Mouse (Mus musculus) CD4-positive helper T cell, adult 2 months (primary cell): ENCODE measurements around the gene Dlx1.
A peak's percentile ranks its signal among the peaks of the same experiment; 100 is the strongest.

Source experiments
- DNase-seq: peaks from one replicate; pipeline ENCODE4 v3.0.0-alpha.2; 2012; ENCODE audit warnings: low read depth, missing footprints, low spot score

Dlx1 gene

DNA sequence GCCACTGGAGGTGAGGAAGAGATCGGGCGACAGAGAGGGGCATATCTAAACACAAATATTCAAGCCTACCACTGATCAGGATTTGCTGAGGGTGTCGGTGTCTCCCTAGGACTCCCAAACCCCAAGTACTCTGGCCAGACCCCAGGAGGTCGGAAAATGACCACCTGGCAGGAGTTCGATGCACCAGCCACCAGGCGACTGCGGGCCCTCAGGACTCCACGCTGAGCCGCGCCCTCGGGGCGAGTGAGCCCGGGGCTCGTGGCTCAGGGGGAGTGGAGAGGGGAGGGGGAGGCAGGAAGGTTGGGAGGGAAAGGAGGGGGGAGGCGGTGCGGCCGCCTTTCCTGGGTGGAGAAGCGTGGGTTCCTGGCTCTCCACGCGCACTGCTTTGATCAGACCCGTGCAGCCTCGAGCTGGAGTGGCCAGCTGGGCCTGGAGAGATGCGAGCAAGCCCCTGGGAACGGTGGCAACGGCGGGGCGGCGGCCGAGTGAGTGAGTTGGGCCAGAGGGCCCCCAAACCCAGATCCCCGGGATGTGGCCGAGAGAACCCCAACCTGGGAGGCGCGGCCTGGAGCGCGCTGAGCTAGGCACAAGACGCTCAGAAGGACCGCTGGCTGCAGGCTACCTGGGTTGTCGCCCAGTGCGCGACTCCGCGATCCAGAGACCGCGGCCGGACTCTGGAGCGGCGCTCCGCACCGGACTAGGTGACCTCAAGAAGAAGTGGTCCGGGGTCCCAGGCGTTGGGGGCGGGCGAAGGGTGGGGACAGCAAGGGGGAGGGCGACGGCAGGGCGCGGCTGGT, 999 bp downstream of the Dlx1 start:
- DNase-seq = no peak

DNA sequence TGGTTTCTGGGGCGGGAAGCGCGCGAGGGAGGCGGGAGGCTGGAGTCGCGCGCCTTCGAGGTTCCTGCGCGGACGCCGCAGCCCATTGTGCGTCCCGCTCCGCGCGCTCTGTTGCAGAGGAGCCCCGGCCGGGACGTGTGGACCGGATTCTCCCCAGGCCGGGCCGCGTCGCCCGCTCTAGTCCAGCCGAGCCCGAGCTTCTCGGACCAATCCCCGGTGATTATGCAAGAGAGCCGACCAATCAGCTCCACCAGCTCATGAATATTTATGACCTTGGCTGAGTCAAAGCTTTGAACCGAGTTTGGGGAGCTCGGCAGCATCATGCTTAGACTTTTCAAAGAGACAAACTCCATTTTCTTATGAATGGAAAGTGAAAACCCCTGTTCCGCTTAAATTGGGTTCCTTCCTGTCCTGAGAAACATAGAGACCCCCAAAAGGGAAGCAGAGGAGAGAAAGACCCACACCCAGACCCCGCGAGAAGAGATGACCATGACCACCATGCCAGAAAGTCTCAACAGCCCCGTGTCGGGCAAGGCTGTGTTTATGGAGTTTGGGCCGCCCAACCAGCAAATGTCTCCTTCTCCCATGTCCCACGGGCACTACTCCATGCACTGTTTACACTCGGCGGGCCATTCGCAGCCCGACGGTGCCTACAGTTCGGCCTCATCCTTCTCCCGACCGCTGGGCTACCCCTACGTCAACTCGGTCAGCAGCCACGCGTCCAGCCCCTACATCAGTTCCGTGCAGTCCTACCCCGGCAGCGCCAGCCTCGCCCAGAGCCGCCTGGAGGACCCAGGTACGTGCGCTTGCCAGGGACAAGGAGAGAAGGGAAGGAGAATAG, 1.8 kb downstream of the Dlx1 start:
- DNase-seq = peak; percentile 62

DNA sequence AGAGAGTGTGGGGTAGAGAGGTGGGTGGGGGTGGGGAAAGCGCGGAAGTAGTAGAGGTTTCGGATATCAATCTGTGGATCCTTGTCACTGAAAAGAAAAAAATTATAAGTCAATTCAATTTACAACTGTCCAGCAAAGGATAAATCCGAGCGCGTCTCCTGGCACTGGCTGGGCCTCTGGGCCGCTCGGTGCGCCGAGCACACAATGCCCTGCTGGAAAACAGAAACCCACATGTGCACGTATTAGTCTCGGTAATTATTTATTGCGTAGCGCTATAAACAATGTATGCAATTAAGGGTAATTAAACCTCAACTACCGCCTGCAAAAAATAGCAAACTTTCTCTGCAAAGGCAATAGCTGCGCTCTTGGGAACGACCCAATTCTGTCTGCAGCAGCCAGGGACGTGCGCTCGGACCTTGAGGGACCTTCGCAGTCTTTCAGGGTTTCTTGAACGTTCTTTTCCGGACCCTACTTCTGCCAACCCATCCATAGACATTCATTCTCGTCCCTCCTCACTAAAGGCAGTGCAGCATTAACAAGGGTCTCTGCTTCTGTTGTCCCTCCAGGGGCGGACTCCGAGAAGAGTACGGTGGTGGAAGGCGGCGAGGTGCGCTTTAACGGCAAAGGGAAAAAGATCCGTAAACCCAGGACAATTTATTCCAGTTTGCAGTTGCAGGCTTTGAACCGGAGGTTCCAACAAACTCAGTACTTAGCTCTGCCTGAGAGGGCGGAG, 2.6 kb downstream of the Dlx1 start:
- DNase-seq = no peak

DNA sequence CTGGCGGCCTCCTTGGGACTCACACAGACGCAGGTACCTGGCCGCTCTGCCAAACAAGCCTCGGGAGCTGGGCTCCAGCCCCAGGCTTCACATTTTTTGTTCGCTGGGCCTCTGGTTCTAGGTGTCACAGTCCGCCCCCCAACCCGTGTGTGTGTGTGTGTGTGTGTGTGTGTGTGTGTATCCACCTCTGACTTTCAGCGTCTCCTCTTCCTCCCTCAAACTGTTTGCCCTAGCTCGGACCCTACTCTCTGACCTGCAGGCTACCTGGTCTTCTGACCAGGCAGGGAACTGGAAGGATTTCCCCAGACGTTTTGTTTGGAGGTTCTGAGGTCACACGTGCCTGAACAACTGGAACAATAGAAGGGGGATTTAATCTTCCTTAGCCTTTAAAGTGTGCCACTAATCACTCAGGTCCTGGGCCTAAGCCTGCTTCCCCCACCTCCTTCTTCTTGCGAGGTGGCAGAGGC, 3.2 kb downstream of the Dlx1 start:
- no peak for DNase-seq

DNA sequence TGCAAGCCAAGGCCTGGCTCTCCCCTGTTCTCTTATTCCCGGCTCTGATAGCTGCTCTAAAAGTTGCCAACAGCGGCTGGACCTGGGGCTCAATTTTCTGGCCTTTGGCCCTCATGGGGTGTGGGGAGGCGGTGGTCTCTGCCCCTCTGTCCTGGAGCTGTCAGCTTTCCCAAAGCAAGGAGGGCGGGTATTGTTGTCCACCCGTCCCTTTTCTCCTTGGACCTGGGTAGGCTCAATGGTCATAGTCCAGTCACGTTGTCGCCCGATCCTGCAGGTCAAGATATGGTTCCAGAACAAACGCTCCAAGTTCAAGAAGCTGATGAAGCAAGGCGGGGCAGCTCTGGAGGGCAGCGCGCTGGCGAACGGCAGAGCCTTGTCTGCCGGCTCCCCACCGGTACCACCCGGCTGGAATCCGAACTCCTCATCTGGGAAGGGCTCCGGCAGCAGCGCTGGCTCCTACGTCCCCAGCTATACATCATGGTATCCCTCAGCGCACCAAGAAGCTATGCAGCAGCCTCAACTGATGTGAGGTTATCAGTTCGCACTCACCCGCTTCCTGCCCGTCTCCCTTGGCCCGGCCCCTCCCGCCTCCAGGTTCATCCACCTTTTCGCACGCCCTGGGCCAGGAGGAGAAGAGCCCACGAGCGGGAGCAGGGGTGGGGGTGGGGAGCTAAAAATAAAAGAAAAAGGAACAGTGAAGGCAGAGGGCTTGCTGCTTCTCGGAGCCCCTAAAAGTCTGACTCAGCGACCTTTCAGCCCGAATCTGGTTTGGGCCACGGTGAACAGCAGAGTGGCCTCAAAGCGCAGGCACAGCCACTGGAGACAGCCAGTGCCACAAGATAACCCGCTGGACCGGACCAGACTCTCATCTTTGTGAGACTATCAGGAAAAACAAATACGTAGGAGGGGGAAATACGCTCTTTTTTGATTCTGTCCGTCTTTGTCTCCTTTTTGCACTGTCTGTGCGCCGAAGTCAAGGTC, 4.4 kb downstream of the Dlx1 start:
- DNase-seq = no peak

DNA sequence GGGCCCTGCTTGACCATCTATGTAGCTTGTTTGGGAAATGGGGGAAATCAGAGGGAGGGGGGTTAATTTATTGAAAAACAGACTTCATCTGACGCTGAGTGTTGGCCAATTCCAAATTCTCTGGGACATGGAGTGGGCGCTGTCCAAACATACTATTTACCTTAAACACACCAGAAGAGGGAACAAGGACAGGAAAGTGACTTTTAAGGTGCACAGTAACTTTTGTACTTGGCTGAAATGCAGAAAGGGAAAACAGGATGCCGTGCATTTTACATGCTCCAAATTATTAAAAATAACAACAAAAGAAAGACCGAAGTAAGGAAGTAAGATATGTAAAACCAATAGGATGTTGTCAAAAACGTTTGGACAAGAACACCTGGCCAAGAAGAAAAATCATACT, 5.2 kb downstream of the Dlx1 start:
- DNase-seq = no peak

DNA sequence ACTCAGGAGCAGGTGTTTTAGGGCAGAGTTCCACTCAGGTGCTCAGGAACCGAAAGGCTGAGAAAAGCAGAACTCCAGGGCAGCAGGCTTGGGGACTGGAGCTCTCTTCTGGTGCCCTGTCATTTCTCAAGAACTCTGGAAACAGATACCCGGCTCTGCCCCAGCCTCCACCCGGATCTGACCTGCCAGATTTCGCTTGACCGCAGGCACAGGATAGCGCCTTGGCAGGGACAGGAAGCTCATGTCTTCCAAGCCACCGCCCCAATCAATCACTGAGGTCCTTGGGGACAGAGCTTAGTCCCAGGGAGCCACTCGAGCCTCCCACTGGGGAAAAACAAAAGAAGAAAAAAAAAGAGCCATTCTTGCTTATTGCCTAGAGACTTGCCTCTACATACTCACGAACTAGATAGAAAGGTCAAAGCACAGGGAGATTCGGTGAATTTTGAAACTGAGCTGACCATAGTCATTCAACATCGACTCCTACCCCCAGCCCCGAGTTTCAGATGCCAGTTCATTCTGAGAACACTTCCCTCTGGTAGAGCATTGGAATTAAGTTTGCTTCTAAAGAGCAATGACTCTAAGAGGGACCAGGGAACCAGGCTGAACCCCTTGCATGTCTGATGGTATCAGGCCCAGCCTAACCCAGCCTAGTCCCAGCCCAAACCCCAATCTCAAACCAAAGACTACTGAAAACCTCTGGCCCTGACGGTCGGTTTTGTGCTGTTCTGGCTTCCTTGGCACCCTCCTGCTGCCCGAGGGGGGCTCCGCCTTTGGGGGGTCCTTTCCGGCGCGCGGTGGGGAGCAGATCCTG, 6.5 kb downstream of the Dlx1 start:
- no peak for DNase-seq

DNA sequence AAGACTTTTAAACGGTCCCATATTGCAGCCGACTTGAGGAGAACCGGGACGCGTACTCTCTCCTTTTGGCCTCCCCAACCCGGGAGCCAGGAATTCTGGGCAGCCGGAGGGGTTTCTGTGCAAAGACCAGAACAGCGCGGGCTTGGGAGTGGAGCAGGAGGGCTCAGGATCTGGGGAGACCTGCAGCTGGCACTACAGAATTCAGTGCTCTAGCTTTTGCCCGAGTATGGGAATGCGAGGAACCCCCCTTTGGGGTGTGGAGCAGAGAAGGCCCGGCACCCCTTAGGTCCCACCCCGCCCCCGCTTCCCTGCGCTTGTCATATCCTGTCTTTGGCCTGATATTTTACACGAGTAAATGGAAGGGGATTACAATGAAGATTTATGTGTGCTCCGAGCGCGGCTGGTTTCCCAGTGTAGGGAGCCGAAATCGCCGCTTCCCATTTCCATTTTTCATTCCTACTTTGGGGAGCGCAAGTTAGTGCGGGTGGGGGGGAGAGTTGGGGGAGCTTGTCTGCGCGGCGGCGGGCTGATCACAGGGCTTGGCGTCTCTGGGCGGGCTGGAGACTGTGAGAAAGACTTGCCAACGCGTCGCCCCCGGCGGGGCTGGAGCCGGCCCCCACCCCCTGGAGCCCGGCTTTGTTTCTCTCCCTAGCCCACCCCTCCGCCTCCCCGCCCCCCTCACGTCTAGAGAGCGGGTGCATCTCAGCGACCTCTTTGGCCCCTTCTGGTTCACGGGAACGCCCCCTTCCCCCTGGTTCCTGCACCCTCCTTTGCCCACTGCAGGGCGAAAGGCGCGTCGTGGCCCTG, 12.9 kb downstream of the Dlx1 start:
- no peak for DNase-seq

DNA sequence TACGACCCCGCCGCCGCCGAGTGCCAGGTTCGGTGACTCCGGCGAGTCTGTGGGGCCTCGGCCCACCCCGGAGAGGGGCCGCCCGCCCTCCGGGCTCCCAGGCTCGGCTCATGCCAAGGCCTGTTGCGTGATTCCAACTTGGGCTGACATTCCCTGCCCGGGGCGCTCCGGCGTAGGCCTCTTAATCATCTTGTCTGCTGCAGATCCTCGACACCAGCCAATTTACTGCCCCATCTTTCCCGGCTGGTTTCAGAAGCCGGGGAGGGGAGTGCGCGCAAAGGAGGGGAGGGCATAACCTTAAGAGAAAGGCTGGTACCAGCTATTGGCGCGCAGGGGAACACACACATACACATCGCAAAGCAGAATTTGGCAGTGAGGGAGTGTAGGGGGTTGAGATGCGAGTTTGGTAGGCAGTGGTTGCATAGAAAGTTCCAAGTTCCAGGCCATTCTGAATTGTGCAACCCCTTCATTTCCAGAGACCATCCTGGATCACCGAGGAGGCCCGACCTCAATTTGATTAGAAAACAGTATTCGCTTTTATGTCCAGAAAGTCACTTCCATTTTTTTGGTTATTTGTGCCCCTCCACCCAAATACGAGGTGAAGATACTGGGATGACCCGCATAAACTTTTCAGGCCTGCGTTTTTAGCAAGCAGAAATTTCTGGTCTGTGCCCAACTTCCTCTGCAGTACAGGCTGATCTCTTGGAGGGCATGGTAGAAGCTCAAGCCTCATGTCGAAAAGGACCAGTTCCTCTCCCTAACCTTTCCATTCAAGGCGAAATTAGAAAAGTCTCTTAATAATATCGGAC, 13.7 kb downstream of the Dlx1 start:
- DNase-seq = no peak

DNA sequence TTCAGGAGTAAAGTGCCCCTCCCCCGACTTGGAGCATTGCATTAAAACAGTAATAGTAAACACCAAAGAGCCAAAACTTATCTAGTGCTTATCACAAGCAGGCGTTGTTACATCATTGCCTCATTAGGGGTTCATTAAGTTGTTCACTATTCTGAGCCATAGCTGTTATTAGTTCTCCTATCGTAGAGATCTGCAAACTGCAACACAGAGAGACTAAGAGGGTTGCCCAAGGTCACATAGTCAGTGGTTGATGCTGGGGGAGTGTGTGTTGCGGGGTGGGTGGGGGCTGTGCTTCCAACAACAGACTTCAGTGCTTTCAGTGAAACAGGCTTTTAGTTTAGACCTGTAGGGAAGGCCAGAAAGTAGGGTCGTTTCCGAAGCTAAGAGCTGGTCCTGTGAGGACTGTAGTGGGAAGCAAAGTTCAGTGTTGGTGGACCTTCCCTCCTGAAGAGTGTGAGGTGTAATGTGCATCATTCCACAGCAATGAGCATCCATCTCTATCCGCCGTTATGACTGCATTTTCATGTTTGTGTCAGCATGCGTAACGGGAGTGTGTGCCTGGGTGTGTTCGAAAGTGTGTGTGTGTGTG, 14.4 kb downstream of the Dlx1 start:
- no peak for DNase-seq

DNA sequence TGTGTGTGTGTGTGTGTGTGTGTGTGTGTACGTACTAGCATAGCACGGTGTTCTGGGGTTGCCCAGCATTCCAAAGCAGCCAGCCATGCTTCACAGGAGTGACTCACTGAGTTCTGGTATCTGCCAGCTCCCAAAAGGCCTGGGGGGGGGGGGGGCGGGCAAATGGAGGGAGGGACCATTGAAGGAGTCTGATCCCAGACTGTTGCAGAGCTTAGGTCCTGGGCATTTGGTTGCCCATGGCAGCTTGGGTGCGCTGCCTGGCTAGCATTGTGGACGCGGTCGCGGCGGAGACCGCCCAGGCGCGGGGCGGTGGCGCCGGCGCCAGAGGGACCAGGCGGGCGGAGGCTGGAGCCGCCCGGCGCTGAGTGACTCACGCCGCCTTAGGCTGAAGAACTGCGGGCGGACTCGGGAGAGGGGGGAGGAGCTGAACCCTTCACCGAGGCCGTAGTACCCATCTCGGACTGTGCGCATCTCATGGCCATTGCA, 14.9 kb downstream of the Dlx1 start:
- DNase-seq = no peak

DNA sequence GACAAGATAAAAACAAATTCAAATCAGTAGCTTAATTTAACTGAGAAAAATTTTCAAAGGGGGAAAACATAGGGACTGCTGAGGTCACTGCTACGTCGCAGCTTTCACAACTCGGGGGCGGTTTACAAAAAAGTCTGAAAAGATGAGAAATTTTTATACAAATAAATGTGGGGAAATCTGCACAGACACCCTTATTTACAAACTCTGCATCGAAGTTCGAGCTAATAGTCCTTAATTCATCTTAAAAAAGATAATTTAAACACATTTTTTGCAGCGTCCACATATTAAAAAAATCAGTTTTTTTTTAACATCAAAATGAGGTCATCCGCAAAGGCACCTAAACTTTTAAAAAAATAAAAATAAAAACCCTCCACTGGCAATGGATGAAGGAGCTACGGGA, 15.6 kb downstream of the Dlx1 start:
- DNase-seq = no peak

DNA sequence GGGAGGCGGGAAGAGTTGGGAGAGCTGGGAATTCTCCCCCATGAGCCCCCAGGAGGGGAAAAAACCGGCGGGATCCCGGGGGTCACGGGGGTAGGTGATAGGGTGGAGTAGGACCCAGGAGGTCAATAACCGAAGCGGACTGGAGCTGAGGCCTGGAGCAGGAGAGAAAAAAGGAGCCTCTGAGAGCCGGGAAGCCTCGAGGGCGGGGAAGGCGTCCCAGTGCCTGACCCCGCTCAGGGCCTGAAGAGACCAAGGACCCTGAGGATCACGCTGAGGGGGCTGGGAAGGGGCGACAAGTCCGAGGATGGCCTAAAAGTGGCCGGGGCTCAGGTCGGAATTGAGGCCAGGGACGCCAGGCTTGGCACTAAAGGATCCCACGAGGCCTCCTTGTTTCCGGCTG, 16.0 kb downstream of the Dlx1 start:
- no peak for DNase-seq

DNA sequence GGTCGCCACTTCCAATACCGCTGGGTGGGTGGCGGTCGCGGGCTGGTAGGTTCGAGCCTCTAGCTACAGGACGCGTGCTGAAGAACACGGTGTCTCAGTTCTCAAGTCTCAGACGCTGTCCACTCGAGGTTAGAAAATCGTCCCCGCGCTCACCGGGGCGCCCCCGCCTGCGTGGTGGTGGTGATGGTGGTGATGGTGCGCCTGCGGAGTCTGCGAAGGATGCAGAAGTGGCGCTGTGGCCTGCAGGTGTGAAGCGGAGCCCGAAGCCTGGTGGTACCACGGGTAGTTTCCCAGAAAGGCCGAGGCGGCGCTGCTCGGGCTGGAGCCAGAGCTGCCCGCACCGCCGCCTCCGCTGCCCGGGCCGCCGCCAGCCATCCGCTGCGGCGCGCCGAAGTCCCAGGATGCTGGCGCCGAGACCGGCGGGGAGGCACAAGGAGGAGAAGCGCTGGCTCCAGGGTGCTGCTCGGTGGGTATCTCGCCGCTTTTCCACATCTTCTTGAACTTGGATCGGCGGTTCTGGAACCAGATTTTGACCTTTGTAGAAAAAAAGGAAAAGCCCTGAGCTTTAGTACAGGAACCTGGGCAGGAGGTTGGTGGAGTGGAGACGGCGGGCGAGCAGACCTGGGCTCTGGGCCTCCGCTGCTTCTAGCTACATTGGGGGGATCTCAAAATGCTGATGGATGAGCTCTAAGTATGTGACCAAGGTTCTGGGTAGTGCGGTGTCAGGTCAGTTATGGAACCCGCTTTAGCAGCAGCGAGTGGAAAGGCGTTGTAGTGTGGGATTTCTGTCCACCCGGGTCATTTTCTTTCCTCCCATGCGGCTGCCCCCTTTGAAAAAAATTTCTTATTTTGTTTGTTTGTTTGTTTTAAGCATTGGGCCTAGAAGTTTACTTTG, 16.7 kb downstream of the Dlx1 start:
- DNase-seq = no peak

DNA sequence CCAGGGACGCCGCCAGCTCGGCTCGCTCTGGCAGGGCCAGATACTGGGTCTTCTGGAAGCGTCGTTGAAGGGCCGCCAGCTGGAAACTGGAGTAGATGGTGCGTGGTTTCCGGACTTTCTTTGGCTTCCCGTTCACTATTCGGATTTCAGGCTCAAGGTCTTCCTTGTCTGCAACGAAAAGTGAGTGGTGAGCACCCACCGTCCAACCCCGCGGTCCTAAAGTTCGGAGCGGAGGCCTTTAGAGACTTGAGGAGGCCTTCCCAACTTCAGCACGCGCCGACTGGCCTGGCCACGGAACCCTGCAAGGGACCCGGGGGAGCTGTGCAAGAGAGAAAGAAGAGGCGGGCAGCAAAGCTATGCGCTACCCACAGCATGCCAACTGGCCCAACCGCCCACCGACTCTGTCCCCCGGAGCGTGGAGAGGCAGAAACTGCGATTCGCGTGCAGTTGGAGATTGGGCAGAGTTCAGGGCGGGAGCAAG, 17.5 kb downstream of the Dlx1 start:
- no peak for DNase-seq

DNA sequence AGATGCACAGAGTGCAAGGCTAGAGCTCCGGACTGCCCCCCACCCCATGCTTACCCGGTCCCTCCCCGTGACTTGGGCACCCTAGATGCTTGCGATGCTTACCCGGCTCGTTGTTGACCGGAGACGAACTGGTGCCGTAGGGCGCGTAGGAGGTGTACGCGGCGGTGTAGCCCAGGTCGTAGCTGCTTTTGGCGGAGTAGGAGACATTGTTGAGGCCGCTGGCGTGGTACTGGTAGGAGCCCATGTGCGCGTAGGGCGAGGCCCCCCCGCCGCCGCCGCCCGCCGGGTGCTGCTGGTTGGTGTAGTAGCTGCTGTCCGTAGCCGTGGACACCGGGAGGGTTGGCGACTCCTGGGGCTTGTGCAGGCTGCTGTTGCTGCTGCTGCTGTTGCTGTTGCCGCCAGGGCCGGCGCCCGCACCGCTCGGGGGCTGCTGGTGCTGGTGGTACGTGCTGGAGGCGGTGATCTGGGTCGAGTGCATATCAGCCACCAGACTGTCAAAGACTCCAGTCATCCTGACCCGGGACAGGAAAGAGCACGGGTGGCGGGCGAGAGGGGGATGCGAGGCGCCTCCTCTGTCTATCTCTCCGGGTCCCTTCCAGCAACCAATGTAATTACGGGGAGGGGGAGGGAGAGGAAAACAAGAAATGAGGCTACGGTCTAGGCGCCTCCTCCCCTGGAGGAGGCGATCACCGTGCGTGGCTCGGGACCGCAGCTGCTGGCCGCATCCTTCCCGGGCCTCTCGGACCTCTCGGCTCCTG, 18.1 kb downstream of the Dlx1 start:
- peak; percentile 43 for DNase-seq
